Comparison of ENCODE assay signal across 18 mouse cellular contexts in genomic region chr3:40666109-40666508, GRCm38 (mm10). TPM values are rescaled to one million over a fixed set of nuclear protein-coding genes. Genes with fewer than 3 reads are reported as not detected.
DNase-seq lines count a peak whose midpoint lies in the region; TF ChIP-seq lines count a peak whose summit lies in the region.
"Had no signal": no experiment of that assay in that cellular context is flagged by ENCODE, and none has a peak within 500 bp of the region (broad histone marks: within the 10 kb centered on the region; RNA-seq: fewer than 3 reads in every experiment).

No protein-coding gene starts in this region.

- H3K36me3 ChIP-seq in thymus, adult 2 months (ENCODE audit: control insufficient read depth, insufficient read depth, low read length) = no peaks in the 10 kb centered on the region

- TF ChIP-seq CTCF in thymus, adult 2 months (IDR thresholded peaks at IDR 0.05; ENCODE audit: borderline replicate concordance, control insufficient read depth, extremely low read depth, insufficient read depth, low read length, poor library complexity) = no peak

- 96% methylated on average over 4 of the region's 4 CpGs for WGBS in thymus, adult 2 months

- H3K27me3 ChIP-seq in thymus, adult 2 months (ENCODE audit: control insufficient read depth, insufficient read depth, low read length) = no peaks in the 10 kb centered on the region
- H3K27me3 ChIP-seq: embryonic facial prominence, embryonic 15.5 days; hindbrain, embryonic 15.5 days; neural tube, embryonic 13.5 days had no signal

- DNase-seq in adrenal gland, postnatal 36 days = peak; percentile 14 to 29
- DNase-seq in adrenal gland, adult 8-10 months = no peak
- peak; percentile 50 to 53 for DNase-seq in heart, postnatal 10 days
- no peak for DNase-seq in heart, postnatal 4 days
- DNase-seq in cerebellum, postnatal 25 days = peak; percentile 72 to 81
- peak; percentile 39 for DNase-seq in skeletal muscle tissue, adult 2 months (ENCODE audit: low read depth, low spot score)
- DNase-seq in thymus, postnatal 4 days = no peak
- no peak for DNase-seq in thymus, adult 2 months
- DNase-seq: kidney, adult 18-20 months; liver; retina, postnatal 1 day had no signal

- TF ChIP-seq POLR2A in thymus, adult 2 months (IDR thresholded peaks at IDR 0.05; ENCODE audit: control insufficient read depth, extremely low read depth, insufficient read depth, low read length, poor library complexity) = no peak

- intact Hi-C loops in heart, postnatal 10 days (cut with DNase I) = no loop called here

- no peaks in the 10 kb centered on the region for H3K4me1 ChIP-seq in thymus, adult 2 months (replicated peaks; ENCODE audit: control insufficient read depth, insufficient read depth, low read length)
- H3K4me1 ChIP-seq: embryonic facial prominence, embryonic 15.5 days; hindbrain, embryonic 15.5 days; neural tube, embryonic 13.5 days had no signal

- H3K27ac ChIP-seq in thymus, adult 2 months (ENCODE audit: control insufficient read depth, insufficient read depth, low read length) = no peak overlapping the region
- H3K27ac ChIP-seq: embryonic facial prominence, embryonic 15.5 days; hindbrain, embryonic 15.5 days; neural tube, embryonic 13.5 days; stomach, postnatal 0 days had no signal

- H3K4me3 ChIP-seq in thymus, adult 2 months (ENCODE audit: control insufficient read depth, insufficient read depth, low read length) = no peak overlapping the region
- H3K4me3 ChIP-seq: embryonic facial prominence, embryonic 15.5 days; hindbrain, embryonic 15.5 days; neural tube, embryonic 13.5 days had no signal

RNA-seq across cellular contexts. Expression of gene Slc25a31, which starts 42.5 kb away (rescaled TPM):
- not detected for total RNA-seq in adrenal gland, postnatal 36 days (2021)
- under 1 TPM in 1 of 4 experiments, not detected in 3; 0.22 TPM for total RNA-seq in adrenal gland, adult 8-10 months (2022)
- under 1 TPM; 0.35 to 0.38 TPM for total RNA-seq in heart, postnatal 10 days (2021)
- total RNA-seq in heart, postnatal 4 days (2021) = 1 to 10 TPM in 1 of 2 experiments, under 1 TPM in 1; 0.90 to 1.0 TPM
- 0.10 and 0.16 TPM in 2 replicates for polyA plus RNA-seq in thymus, adult 2 months (2012; rRNA removed)
- total RNA-seq: left cerebral cortex, adult 18-20 months; megakaryocyte, adult 5-6 weeks had no signal
- polyA plus RNA-seq: large intestine, adult 2 months; stomach, postnatal 0 days had no signal

Comparison
In these comparisons a context has a peak if more than half of its experiments do, and no peak if none do; other contexts are left out.
1. DNase-seq: peak in adrenal gland, postnatal 36 days (2 of 2), heart, postnatal 10 days (2 of 2), cerebellum, postnatal 25 days (2 of 2) and skeletal muscle tissue, adult 2 months (single experiment); none in adrenal gland, adult 8-10 months (single experiment), heart, postnatal 4 days (single experiment), thymus, postnatal 4 days (single experiment) and thymus, adult 2 months (single experiment).